Mouse (Mus musculus) heart, postnatal 0 days (tissue): ENCODE results near the gene Gtf2h1. TPM values are rescaled to one million over a fixed set of nuclear protein-coding genes. Genes with fewer than 3 reads are reported as not detected.
A peak's percentile ranks its signal among the peaks of the same experiment; 100 is the strongest.
"Not testable (repeated sequence)": the region's sequence is repeated elsewhere in the genome, so short reads cannot be mapped to it uniquely, and the experiment has no call there.

ENCODE experiments used
- ATAC-seq: fragments of 200-750 bp; cut with Nextera tagmentation; 2 replicates; pipeline ENCODE4 v1.8.0; 2017; ENCODE audit warnings: low read depth, moderate number of reproducible peaks, moderate library complexity; ENCODE audit not compliant: insufficient read depth
- DNase-seq: peaks from one replicate; pipeline ENCODE4 v3.0.0-alpha.2; 2016; ENCODE audit warnings: low spot score
- H3K27ac ChIP-seq: fragments of 300-500 bp; sonication (generic); 2 replicates; pipeline ENCODE4 v1.5.1; 2014; ENCODE audit warnings: low read depth, mild to moderate bottlenecking
- H3K27me3 ChIP-seq: fragments of 300-500 bp; sonication (generic); 2 replicates; pipeline ENCODE4 v1.6.1; 2014; ENCODE audit warnings: low read length, mixed read lengths; ENCODE audit not compliant: control insufficient read depth, insufficient read depth
- H3K36me3 ChIP-seq: fragments of 300-500 bp; sonication (generic); replicated peaks from 2 replicates; pipeline ENCODE4 v1.6.1; 2014; ENCODE audit warnings: low read length, mixed read lengths; ENCODE audit not compliant: control insufficient read depth, insufficient read depth
- H3K4me1 ChIP-seq: fragments of 300-500 bp; sonication (generic); 2 replicates; pipeline ENCODE4 v1.6.1; 2014; ENCODE audit warnings: antibody characterized with exemption; ENCODE audit not compliant: control insufficient read depth, insufficient read depth
- H3K4me2 ChIP-seq: fragments of 300-500 bp; sonication (generic); 2 replicates; pipeline ENCODE4 v1.6.1; 2014; ENCODE audit warnings: low read depth, mild to moderate bottlenecking, low read length, moderate library complexity
- H3K4me3 ChIP-seq: fragments of 300-500 bp; sonication (generic); 2 replicates; pipeline ENCODE4 v1.5.1; 2014; ENCODE audit warnings: low read depth, low read length
- H3K9ac ChIP-seq: fragments of 300-500 bp; sonication (generic); replicated peaks from 2 replicates; pipeline ENCODE4 v1.6.1; 2014; ENCODE audit warnings: low read depth, low read length, mixed read lengths
- H3K9me3 ChIP-seq: fragments of 300-500 bp; sonication (generic); replicated peaks from 2 replicates; pipeline ENCODE4 v1.6.1; 2016; ENCODE audit warnings: low read length; ENCODE audit not compliant: control insufficient read depth
- CTCF ChIP-seq: IDR thresholded peaks from 2 replicates; pipeline ENCODE4 v1.5.1; 2016; ENCODE audit warnings: antibody characterized with exemption, control low read depth, low read depth
- EP300 ChIP-seq: IDR thresholded peaks from 2 replicates; pipeline ENCODE4 v1.6.1; 2016; ENCODE audit warnings: antibody characterized with exemption, low read depth
- WGBS: fragments of 180-500 bp; shearing (Covaris S2); extraction: QIAGEN DNeasy Blood & Tissue Kit; methylation state at CpG from one replicate; pipeline ENCODE4 v1.1.7; 2014; 5-methylcytosine and 5-hydroxymethylcytosine counted together
- polyA plus RNA-seq: library from polyadenylated mRNA; unstranded; fragments of >200 nt; fragmentation: Nextera tagmentation; extraction: Ambion mirVana; gene quantifications from 2 replicates; pipeline ENCODE4 v1.2.1, GENCODE M21; 2015
- total RNA-seq: library from RNA; depleted of rRNA; stranded (reverse); fragments of >200 nt; gene quantifications from 2 replicates; pipeline ENCODE4 v1.2.3, GENCODE M21; 2014; ENCODE audit warnings: low replicate concordance

Gtf2h1 gene
- total and polyA plus RNA-seq, 2 experiments from 2014 or later, result 22.8 to 29.0 TPM

- H3K4me2 ChIP-seq, result no peak overlapping the region
- no peak for DNase-seq
- peaks cover 18% of the 10 kb centered on the region for H3K4me1 ChIP-seq
- H3K27me3 ChIP-seq, result no peaks in the 10 kb centered on the region
- TF ChIP-seq CTCF (no peak), EP300 (no peak)
- ATAC-seq, result no peak
- H3K4me3 ChIP-seq, result no peak overlapping the region
- WGBS, result 81% methylated on average over 4 of the region's 4 CpGs
- H3K27ac ChIP-seq, result no peak overlapping the region
- H3K9me3 ChIP-seq, result no peaks in the 10 kb centered on the region
- H3K9ac ChIP-seq, result no peak overlapping the region
- peaks cover 10% of the 10 kb centered on the region; the same call in 1 of the 2 replicates for H3K36me3 ChIP-seq
These were observed 2.0 kb upstream of the Gtf2h1 start for GRCm38 (mm10) chr7:46793871-46794270.

DNA sequence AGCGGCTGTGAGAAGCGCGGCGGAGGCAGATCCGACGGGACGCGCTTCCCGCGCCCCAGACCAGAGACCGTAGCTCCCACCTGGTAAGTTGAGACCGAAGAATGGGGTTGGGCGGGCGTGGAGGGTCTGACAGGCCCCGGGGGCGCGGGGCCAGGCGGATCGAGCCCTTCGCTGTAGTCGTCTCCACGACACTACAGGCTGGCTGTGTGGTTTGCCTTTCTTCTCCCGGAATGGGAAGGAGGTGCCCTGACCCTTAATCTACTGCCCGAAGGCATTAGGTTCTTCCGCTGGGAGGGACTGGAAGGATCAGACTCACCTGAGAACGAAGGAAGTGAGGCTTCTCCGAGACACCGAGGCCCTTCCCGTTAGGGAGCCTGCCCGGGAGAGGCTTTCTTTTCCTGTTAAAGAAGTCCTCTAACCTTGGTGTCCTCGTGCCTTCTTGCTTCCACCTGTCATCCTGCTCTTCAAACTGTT is 340 bp downstream of the Gtf2h1 start:
- Histone ChIP-seq H3K36me3 (peaks cover 13% of the 10 kb centered on the region; the same call in 1 of the 2 replicates), H3K9ac (peak overlapping the region; percentile 84), H3K4me2 (peak overlapping the region; percentile 80), H3K9me3 (no peaks in the 10 kb centered on the region), H3K27ac (peak overlapping the region; percentile 92), H3K4me3 (peak overlapping the region; percentile 81), H3K27me3 (no peaks in the 10 kb centered on the region), H3K4me1 (peaks cover 18% of the 10 kb centered on the region)
- no peak for ATAC-seq
- no peak for TF ChIP-seq EP300
- no peak for TF ChIP-seq CTCF
- DNase-seq, result no peak
- under 1% methylated on average over 31 of the region's 31 CpGs for WGBS

- Histone ChIP-seq H3K4me1 (peaks cover 18% of the 10 kb centered on the region), H3K27ac (no peak overlapping the region), H3K4me3 (peak overlapping the region; percentile 81), H3K9me3 (no peaks in the 10 kb centered on the region), H3K36me3 (peaks cover 17% of the 10 kb centered on the region; the same call in 1 of the 2 replicates), H3K27me3 (no peaks in the 10 kb centered on the region), H3K4me2 (peak overlapping the region; percentile 80), H3K9ac (peak overlapping the region; percentile 84; the same call in 1 of the 2 replicates)
- ATAC-seq (no peak), DNase-seq (no peak)
- TF ChIP-seq EP300 (no peak), CTCF (no peak)
- WGBS, result 44% methylated on average over 6 of the region's 6 CpGs
These were observed 876 bp downstream of the Gtf2h1 start for GRCm38 (mm10) chr7:46796779-46797178.

DNA sequence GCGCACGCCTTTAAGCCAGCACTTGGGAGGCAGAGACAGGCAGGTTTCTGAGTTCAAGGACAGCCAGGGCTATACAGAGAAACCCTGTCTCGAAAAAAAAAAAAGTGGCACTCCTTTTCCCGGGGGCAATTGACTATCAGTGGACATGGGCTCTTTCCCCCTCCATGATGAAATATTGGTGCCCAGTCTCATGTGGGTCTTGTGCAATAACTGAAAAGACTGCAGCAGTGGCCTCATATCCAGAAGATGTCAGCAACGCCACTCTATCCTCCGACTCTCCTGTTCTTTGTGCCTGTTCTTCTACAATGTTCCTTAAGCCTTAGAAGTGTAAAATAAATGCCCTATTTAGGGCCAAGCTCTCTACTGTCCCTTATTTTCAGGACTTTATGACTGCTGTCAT is 14.4 kb downstream of the Gtf2h1 start:
- ATAC-seq, result no peak
- peaks cover 76% of the 10 kb centered on the region for H3K36me3 ChIP-seq
- no peak overlapping the region for H3K9ac ChIP-seq

DNA sequence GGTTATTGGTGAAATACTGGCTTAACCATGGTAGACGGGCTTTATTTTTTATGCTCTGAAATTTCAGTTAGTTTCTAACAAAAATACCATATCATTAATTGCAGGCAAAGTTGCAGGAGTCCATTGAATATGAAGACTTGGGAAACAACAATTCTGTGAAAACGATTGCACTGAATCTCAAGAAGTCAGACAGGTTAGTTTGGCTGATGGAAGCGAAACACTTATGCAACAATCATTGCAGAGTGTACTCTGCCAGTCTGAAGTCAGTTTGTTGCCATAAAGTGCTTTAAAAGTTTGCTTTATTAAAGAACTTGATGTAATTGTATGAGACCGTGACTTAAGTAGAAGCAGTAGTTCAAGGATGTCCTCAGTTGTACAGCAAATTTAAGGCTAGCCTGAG is 18.1 kb downstream of the Gtf2h1 start:
- no peaks in the 10 kb centered on the region for H3K9me3 ChIP-seq
- H3K27ac ChIP-seq, result no peak overlapping the region
- H3K4me1 ChIP-seq, result no peaks in the 10 kb centered on the region
- peaks cover 82% of the 10 kb centered on the region for H3K36me3 ChIP-seq
- no peak overlapping the region for H3K4me3 ChIP-seq
- no peaks in the 10 kb centered on the region for H3K27me3 ChIP-seq
- WGBS, result 90% methylated on average over 4 of the region's 4 CpGs
- DNase-seq (no peak), ATAC-seq (no peak)
- TF ChIP-seq CTCF (no peak), EP300 (no peak)
- no peak overlapping the region for H3K9ac ChIP-seq
- H3K4me2 ChIP-seq, result no peak overlapping the region

More for the DNA sequence above, 14.4 kb downstream of the Gtf2h1 start:
- Histone ChIP-seq H3K4me1 (no peaks in the 10 kb centered on the region), H3K4me2 (no peak overlapping the region), H3K4me3 (no peak overlapping the region), H3K9me3 (no peaks in the 10 kb centered on the region), H3K27ac (no peak overlapping the region), H3K27me3 (no peaks in the 10 kb centered on the region)
- WGBS, result 95% methylated on average over 6 of the region's 6 CpGs
- DNase-seq, result no peak
- no peak for TF ChIP-seq EP300
- TF ChIP-seq CTCF, result no peak

DNA sequence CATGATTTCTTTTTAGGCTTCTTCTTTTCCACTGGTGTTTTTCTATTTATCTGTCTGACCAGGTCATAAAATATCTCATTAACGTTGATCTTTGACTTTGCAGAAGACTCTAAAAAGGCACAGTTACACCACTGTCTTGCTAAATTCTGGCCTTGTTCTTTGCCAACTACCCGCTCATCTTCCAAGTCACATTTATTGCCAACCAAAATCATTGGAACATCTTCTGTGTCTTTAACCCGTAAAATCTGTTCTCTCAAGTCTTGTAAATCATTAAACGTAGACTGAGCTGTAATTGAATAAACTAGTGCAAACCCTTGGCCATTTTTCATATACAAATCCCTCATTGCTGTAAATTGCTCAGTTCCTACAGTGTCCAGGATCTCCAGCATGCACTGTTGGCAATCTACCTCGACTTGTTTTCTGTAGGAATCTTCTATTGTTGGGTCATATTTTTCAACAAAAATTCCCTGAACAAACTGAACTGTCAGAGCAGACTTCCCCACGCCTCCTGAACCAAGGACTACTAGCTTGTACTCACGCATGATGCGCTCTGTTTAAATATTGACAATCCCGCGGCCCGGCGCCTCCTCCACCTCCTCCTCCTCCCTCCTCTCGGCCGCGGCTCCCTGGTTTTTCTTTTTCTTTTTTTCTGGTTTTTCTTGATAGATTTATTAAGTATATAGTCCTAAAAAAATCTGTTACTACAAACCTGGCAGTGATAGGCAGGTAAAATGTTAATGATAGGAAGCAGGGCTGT is 25.2 kb downstream of the Gtf2h1 start:
- not testable (repeated sequence) for H3K4me2 ChIP-seq, H3K4me3 ChIP-seq, H3K9ac ChIP-seq, ATAC-seq, H3K27ac ChIP-seq, DNase-seq, H3K4me1 ChIP-seq, H3K9me3 ChIP-seq, H3K27me3 ChIP-seq
- 94% methylated on average over 15 of the region's 15 CpGs for WGBS
- peaks cover 70% of the 10 kb centered on the region for H3K36me3 ChIP-seq
